Mouse (Mus musculus): ENCODE measurements at regions not wholly inside any gene's neighbourhood (a gene's known extent, or its start where the extent isn't known, plus 50 kb on each side); places are given as distances from the start of the nearest gene placed in this dataset.
A peak's percentile ranks its signal among the peaks of the same experiment; 100 is the strongest.

GRCm38 (mm10) chr17:52448701-52449100 is 153.8 kb upstream of the Kcnh8 start:
- no peak overlapping the region for H3K27ac ChIP-seq (replicated peaks)
- H3K36me3 ChIP-seq = no peaks in the 10 kb centered on the region
- H3K4me2 ChIP-seq = no peak overlapping the region
- ATAC-seq (ENCODE audit: low read depth) = no peak
- no peak overlapping the region for H3K9ac ChIP-seq
- H3K4me1 ChIP-seq (replicated peaks) = no peaks in the 10 kb centered on the region
- H3K27me3 ChIP-seq = no peaks in the 10 kb centered on the region
- no peak overlapping the region for H3K4me3 ChIP-seq
- WGBS = 74% methylated on average over 5 of the region's 5 CpGs
- H3K9me3 ChIP-seq = no peaks in the 10 kb centered on the region

- ATAC-seq (ENCODE audit: low read depth) = peak; percentile 62
- H3K27ac ChIP-seq (replicated peaks) = peak overlapping the region; percentile 29; the same call in 1 of the 2 replicates
- peak overlapping the region; percentile 35 for H3K4me2 ChIP-seq
- H3K9ac ChIP-seq = no peak overlapping the region
- H3K4me1 ChIP-seq (replicated peaks) = peaks cover 19% of the 10 kb centered on the region
- no peaks in the 10 kb centered on the region for H3K27me3 ChIP-seq
- 42% methylated on average over 10 of the region's 10 CpGs for WGBS
- no peaks in the 10 kb centered on the region for H3K9me3 ChIP-seq
- no peaks in the 10 kb centered on the region for H3K36me3 ChIP-seq
- no peak overlapping the region for H3K4me3 ChIP-seq
Observed at GRCm38 (mm10) chr17:52459303-52459996, 143.1 kb upstream of the Kcnh8 start.

- WGBS = 56% methylated on average over 5 of the region's 5 CpGs
- peak; percentile 25; the same call in 1 of the 2 replicates for ATAC-seq (ENCODE audit: low read depth)
Observed at GRCm38 (mm10) chr17:52459997-52460387, 142.5 kb upstream of the Kcnh8 start.

GRCm38 (mm10) chr17:52461264-52461663 is 141.2 kb upstream of the Kcnh8 start:
- Histone ChIP-seq H3K4me3 (no peak overlapping the region), H3K9me3 (no peaks in the 10 kb centered on the region), H3K36me3 (no peaks in the 10 kb centered on the region), H3K27me3 (no peaks in the 10 kb centered on the region), H3K4me2 (no peak overlapping the region), H3K27ac (replicated peaks) (peak overlapping the region; percentile 75), H3K9ac (no peak overlapping the region), H3K4me1 (replicated peaks) (peaks cover 19% of the 10 kb centered on the region)
- 53% methylated on average over 11 of the region's 11 CpGs for WGBS
- no peak; the same call in 1 of the 2 replicates for ATAC-seq (ENCODE audit: low read depth)

More at GRCm38 (mm10) chr17:52459997-52460387, 142.5 kb upstream of the Kcnh8 start:
- Histone ChIP-seq H3K9ac (no peak overlapping the region), H3K4me2 (no peak overlapping the region), H3K4me1 (replicated peaks) (peaks cover 19% of the 10 kb centered on the region), H3K36me3 (no peaks in the 10 kb centered on the region), H3K9me3 (no peaks in the 10 kb centered on the region), H3K4me3 (no peak overlapping the region), H3K27me3 (no peaks in the 10 kb centered on the region), H3K27ac (replicated peaks) (no peak overlapping the region)

- Histone ChIP-seq H3K4me3 (no peak overlapping the region), H3K27ac (replicated peaks) (0 out of 2 replicates have a peak overlapping the region, but pooled peaks have one; percentile 75), H3K4me2 (no peak overlapping the region), H3K27me3 (no peaks in the 10 kb centered on the region), H3K36me3 (no peaks in the 10 kb centered on the region), H3K9ac (no peak overlapping the region), H3K4me1 (replicated peaks) (peaks cover 19% of the 10 kb centered on the region), H3K9me3 (no peaks in the 10 kb centered on the region)
- peak; percentile 13; the same call in 1 of the 2 replicates for ATAC-seq (ENCODE audit: low read depth)
- 29% methylated on average over 6 of the region's 6 CpGs for WGBS
Observed at GRCm38 (mm10) chr17:52461709-52462141, 140.8 kb upstream of the Kcnh8 start.

GRCm38 (mm10) chr17:52462361-52462760 is 140.1 kb upstream of the Kcnh8 start:
- Histone ChIP-seq H3K9ac (no peak overlapping the region), H3K27ac (replicated peaks) (no peak overlapping the region), H3K36me3 (no peaks in the 10 kb centered on the region), H3K9me3 (no peaks in the 10 kb centered on the region), H3K27me3 (no peaks in the 10 kb centered on the region), H3K4me2 (no peak overlapping the region), H3K4me1 (replicated peaks) (peaks cover 19% of the 10 kb centered on the region), H3K4me3 (no peak overlapping the region)
- no peak for ATAC-seq (ENCODE audit: low read depth)
- WGBS = 79% methylated on average over 9 of the region's 9 CpGs

GRCm38 (mm10) chr17:52468464-52468863 is 134.0 kb upstream of the Kcnh8 start:
- WGBS = 92% methylated on average over 5 of the region's 5 CpGs
- Histone ChIP-seq H3K36me3 (no peaks in the 10 kb centered on the region), H3K9me3 (no peaks in the 10 kb centered on the region), H3K4me1 (replicated peaks) (no peaks in the 10 kb centered on the region), H3K4me3 (no peak overlapping the region), H3K27me3 (no peaks in the 10 kb centered on the region), H3K27ac (replicated peaks) (no peak overlapping the region), H3K4me2 (no peak overlapping the region), H3K9ac (no peak overlapping the region)
- ATAC-seq (ENCODE audit: low read depth) = no peak

- H3K27ac ChIP-seq (replicated peaks) = no peak overlapping the region
- no peak overlapping the region for H3K4me2 ChIP-seq
- WGBS = 45% methylated on average over 7 of the region's 7 CpGs
- H3K4me3 ChIP-seq = no peak overlapping the region
- no peak for ATAC-seq (ENCODE audit: low read depth)
- H3K4me1 ChIP-seq (replicated peaks) = peaks cover 6% of the 10 kb centered on the region
- H3K27me3 ChIP-seq = no peaks in the 10 kb centered on the region
- no peaks in the 10 kb centered on the region for H3K36me3 ChIP-seq
- no peaks in the 10 kb centered on the region for H3K9me3 ChIP-seq
- H3K9ac ChIP-seq = no peak overlapping the region
Observed at GRCm38 (mm10) chr17:52479327-52480086, 123.0 kb upstream of the Kcnh8 start.

- H3K27ac ChIP-seq (replicated peaks) = no peak overlapping the region
- WGBS = 43% methylated on average over 5 of the region's 5 CpGs
- no peaks in the 10 kb centered on the region for H3K9me3 ChIP-seq
Observed at GRCm38 (mm10) chr17:52480087-52480638, 122.3 kb upstream of the Kcnh8 start.

GRCm38 (mm10) chr17:52506760-52507159 is 95.7 kb upstream of the Kcnh8 start:
- no peak overlapping the region for H3K27ac ChIP-seq (replicated peaks)
- H3K36me3 ChIP-seq = no peaks in the 10 kb centered on the region
- H3K4me3 ChIP-seq = no peak overlapping the region
- no peak overlapping the region for H3K4me2 ChIP-seq
- no peak for ATAC-seq (ENCODE audit: low read depth)
- no peaks in the 10 kb centered on the region for H3K4me1 ChIP-seq (replicated peaks)
- H3K9me3 ChIP-seq = no peaks in the 10 kb centered on the region
- no peaks in the 10 kb centered on the region for H3K27me3 ChIP-seq
- H3K9ac ChIP-seq = no peak overlapping the region
- 88% methylated on average over 3 of the region's 3 CpGs for WGBS

More at GRCm38 (mm10) chr17:52480087-52480638, 122.3 kb upstream of the Kcnh8 start:
- Histone ChIP-seq H3K4me2 (no peak overlapping the region), H3K9ac (no peak overlapping the region), H3K36me3 (no peaks in the 10 kb centered on the region), H3K27me3 (no peaks in the 10 kb centered on the region), H3K4me1 (replicated peaks) (peaks cover 6% of the 10 kb centered on the region), H3K4me3 (no peak overlapping the region)
- ATAC-seq (ENCODE audit: low read depth) = no peak

- H3K9ac ChIP-seq = no peak overlapping the region
- no peaks in the 10 kb centered on the region for H3K9me3 ChIP-seq
- no peaks in the 10 kb centered on the region for H3K36me3 ChIP-seq
- H3K4me2 ChIP-seq = no peak overlapping the region
- H3K27ac ChIP-seq (replicated peaks) = no peak overlapping the region
- H3K4me3 ChIP-seq = no peak overlapping the region
- H3K27me3 ChIP-seq = no peaks in the 10 kb centered on the region
- no peak for ATAC-seq (ENCODE audit: low read depth)
- no peaks in the 10 kb centered on the region for H3K4me1 ChIP-seq (replicated peaks)
Observed at GRCm38 (mm10) chr17:52530260-52530659, 72.2 kb upstream of the Kcnh8 start.

Data from neural tube, embryonic 13.5 days (tissue).